Mouse (Mus musculus) ES-E14 (cell line): Measurements from ENCODE around the gene Apobr.

Experiments used
- CHD2 ChIP-seq: IDR thresholded peaks from 2 replicates; pipeline ENCODE4 v1.6.1; 2014; ENCODE audit warnings: mild to moderate bottlenecking, low read depth, low read length, inconsistent platforms
- HCFC1 ChIP-seq: IDR thresholded peaks from 2 replicates; pipeline ENCODE4 v1.6.1; 2012; ENCODE audit warnings: low read length, inconsistent platforms, borderline replicate concordance; ENCODE audit not compliant: insufficient read depth
- MAFK ChIP-seq: IDR thresholded peaks from 2 replicates; pipeline ENCODE4 v1.6.1; 2014; ENCODE audit warnings: mild to moderate bottlenecking, low read depth, low read length, inconsistent platforms; ENCODE audit not compliant: insufficient read depth

GRCm38 (mm10) chr7:126579172-126579571, 5.6 kb upstream of the Apobr start:
- TF ChIP-seq CHD2 (no peak), HCFC1 (no peak), MAFK (no peak)
